Mouse (Mus musculus) ZHBTc4 (cell line): Measurements from ENCODE around the gene Nyap2.

Experiments
- DNase-seq: peaks from one replicate; pipeline ENCODE4 v3.0.0-alpha.2; 2011; ENCODE audit warnings: low read depth, low spot score

Gene Nyap2

GRCm38 (mm10) chr1:81076831-81077664 is at the start of gene Nyap2:
Nyap2 (plus strand) TSS chr1:81076950.
- DNase-seq = peak; percentile 34

GRCm38 (mm10) chr1:81042907-81043868 is 33.6 kb upstream of the Nyap2 start:
- DNase-seq = no peak

DNA sequence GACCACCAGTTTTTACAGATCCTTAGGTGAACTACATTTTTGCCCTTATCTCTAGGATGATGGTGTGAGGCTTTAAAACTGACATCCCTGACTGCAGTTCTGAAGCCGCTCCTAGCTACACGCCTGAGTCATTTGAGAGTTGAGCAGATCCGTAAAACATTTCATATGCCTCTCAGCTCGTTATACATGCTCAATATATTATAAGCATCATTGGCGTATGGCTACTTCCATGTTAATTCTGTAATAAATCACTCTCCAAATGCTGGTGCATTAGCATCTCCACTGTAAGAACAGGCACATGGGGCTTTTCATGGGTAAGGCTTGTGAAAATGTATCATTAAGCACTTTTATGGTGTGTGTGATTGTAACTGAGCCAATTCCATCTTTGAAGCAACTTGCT is 18.4 kb upstream of the Nyap2 start:
- DNase-seq = no peak

GRCm38 (mm10) chr1:81058835-81059234 is 17.9 kb upstream of the Nyap2 start:
- no peak for DNase-seq

DNA sequence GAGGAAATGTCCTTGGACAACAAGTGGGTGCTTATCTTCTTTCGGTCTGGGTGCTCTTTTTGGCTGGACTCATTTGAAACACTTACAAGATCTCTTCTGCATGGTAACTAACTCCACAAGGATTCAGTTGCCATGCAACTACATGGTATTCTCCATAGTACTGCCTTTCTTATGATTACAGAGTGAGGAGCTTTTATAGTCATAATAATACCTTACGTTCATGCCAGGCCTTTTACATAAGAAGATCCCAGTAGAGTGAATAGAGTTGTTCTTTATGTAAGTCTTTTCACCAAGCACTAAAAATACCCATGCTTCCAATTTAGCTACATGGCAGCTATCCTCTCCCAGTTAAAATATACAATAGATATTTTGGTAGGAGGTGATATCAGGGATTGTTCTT is 13.9 kb upstream of the Nyap2 start:
- DNase-seq = no peak

DNA sequence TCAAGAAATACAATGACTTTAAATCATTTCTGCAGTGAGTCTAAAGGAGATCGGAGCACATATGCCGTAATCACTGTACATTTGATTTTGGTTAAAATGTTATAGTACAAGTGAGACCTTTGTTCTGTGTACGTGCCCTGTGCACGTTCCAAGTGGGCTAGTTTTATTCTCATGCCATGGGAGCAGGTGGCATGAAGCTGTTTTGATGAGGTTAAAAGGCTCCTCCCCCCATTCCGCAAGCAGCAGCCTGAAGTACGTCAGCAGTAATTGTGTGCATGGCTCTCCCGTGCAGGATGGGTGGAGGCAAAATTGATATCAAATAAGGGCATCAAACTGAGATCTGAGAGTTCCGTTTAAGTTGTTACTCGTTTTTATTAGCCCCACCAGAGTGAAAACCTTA is 491 bp upstream of the Nyap2 start:
- no peak for DNase-seq

GRCm38 (mm10) chr1:81077665-81078314 is 1.0 kb downstream of the Nyap2 start:
- DNase-seq = no peak

GRCm38 (mm10) chr1:81087485-81087884 is 10.7 kb downstream of the Nyap2 start:
- no peak for DNase-seq

- DNase-seq = no peak
Measured at GRCm38 (mm10) chr1:81090400-81090799, 13.7 kb downstream of the Nyap2 start.

- DNase-seq = no peak
Measured at GRCm38 (mm10) chr1:81090979-81091378, 14.2 kb downstream of the Nyap2 start.

DNA sequence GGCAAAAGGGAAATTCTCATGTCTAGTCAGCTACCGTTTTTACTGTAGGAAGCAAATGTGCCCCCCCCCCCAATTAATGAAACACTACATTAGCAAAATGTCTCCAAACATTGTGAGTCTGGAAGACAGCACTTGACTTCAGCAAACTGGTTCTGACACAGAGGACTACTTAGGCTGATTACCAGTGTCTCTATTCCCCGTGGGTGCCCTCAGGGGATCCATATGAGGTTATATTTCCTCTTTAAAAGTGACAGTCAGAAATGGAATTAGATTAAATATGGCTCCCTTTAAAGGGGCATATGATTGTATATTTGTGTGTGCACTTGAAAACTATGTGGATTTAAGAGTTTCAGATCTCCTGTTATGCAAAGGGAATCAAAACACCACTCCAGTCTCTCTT is 15.3 kb downstream of the Nyap2 start:
- DNase-seq = no peak

DNA sequence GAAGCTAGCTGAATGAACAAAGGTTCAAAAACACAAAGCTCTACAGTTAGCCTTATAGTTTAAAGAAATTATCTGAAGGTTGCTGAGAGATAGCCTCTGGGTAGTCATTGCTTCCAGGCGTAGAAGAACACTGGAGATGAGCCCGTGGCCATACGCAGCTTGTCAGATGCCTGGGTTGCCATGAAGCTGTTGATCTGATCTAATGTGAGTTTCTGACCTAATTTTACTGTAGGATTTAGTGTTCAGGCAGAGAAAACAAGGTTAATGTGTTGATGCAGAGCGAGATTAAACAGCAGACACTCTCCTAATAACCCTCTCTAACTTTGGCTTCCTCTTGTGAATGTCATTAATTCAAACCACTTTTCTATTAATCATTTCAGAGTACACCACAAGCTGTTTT is 16.1 kb downstream of the Nyap2 start:
- DNase-seq = no peak

DNA sequence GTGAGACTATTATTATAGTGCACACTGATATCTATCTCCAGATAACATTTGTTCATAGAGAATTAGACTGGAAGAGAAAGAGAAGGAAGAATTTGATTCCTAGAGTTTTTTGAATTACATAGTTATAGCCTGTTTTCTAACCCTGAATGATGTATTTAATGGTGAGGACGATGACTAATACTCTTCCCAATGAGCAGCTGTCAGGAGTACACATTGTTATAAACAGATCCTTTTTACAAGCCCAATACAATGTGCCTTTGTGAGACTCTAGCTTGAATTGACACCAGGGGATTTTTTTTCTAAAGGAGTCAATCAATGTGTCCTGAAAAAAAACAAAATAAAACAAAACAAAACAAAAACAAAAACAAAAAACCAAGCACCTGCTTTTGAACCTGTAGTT is 22.2 kb downstream of the Nyap2 start:
- DNase-seq = no peak

DNA sequence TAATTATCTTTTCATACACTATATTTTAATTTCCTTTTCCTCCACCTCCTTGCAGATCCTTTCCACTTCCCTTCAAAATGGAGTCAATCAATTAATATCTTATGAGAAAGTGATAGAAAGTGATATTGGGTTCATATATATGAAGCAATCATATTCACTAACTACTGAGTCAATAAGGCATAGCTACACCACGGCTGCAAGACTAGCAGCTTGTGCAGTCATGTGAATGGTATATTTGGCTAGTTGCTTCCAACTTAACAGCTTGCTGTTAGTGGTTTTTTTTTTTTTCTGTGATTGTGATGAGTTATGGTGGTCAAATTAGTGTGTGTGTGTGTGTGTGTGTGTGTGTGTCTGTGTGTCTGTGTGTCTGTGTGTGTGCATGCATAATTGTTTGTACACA is 25.0 kb downstream of the Nyap2 start:
- DNase-seq = no peak

DNA sequence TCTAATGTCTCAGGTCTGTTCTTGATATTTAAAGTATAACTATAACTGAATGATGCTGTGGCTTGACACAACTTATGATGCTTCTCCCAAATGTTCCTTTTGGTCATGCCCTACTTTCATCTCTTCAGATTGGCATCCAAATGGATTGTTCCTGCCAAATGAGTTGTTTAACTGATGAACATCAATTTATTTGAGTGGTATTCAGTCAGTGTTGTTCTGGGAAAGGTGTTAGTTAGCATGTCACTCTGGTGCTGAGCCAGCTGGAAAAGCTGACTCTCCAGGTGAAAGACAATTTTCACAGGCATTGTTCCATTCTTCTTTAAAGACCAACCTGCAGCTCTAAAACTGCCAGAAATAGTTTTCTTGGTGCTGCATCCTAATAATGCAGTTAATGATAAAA is 43.0 kb downstream of the Nyap2 start:
- DNase-seq = no peak

DNA sequence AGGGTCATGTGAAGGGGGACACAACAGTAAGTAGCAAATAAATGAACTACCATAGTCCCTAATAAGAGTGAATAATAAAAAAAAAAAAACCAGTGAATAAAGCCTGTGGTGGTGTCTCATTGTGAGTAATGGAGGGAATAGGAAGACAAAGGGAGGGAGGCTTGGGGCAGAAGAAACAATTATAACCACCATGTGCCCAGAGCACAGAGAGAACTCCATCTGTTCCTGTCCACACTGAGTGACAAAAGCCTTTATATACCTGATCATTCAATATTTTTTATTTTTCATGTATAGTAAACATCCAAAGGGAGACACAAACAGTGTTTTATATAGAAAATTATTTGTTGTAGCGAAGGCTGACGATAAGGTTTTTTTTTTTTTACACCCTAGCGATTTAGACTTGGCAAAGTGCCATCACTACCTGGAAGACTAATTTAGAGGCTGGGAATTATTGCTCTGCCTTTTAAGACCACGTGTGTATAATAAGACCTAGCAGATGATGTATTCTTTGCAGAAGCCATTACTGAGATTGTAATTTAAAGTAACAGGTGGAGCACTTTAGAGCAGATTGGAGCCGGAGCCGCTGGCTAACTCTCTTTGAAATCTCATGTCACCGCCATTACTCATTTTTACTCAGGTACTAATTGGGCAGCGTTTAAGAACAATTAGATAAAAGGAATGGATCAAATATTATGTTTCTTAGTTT is 55.4 kb downstream of the Nyap2 start:
- no peak for DNase-seq

GRCm38 (mm10) chr1:81143855-81144254 is 67.1 kb downstream of the Nyap2 start:
- DNase-seq = no peak

- no peak for DNase-seq
Measured at GRCm38 (mm10) chr1:81145576-81145975, 68.8 kb downstream of the Nyap2 start.

- no peak for DNase-seq
Measured at GRCm38 (mm10) chr1:81169245-81169644, 92.5 kb downstream of the Nyap2 start.

- no peak for DNase-seq
Measured at GRCm38 (mm10) chr1:81172703-81173102, 96.0 kb downstream of the Nyap2 start.

DNA sequence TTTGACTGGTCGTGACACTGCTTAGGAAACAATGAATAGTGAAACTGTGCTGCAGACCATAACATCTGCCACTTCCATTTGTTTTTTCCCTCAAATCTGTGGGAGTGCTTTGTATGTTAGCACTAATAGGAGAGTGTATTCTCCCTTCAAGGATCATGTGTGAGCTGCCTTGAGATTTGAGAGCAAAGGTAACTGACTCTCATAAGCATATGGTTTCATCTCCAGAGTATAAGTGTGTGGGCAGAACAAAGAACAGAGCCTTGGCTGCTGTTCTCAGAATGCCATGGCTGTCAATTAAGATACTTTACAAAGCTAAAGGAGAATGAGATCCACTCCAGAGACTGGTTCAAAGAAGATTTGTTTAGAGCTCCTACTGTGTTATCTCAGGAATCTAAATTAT is 96.6 kb downstream of the Nyap2 start:
- DNase-seq = no peak
